Mouse (Mus musculus) liver, embryonic 15.5 days (tissue): ENCODE measurements around the gene Cyp4f18. TPM values are rescaled to one million over a fixed set of nuclear protein-coding genes. Genes with fewer than 3 reads are reported as not detected.
"Not testable (repeated sequence)": the region's sequence is repeated elsewhere in the genome, so short reads cannot be mapped to it uniquely, and the experiment has no call there.

Experiments
- ATAC-seq: fragments of 200-750 bp; cut with Nextera tagmentation; 2 replicates; pipeline ENCODE4 v1.8.0; 2017; ENCODE audit warnings: moderate number of reproducible peaks, mild to moderate bottlenecking, moderate library complexity; ENCODE audit not compliant: insufficient read depth
- H3K27ac ChIP-seq: fragments of 300-500 bp; sonication (generic); replicated peaks from 2 replicates; pipeline ENCODE4 v1.5.1; 2015; ENCODE audit warnings: mild to moderate bottlenecking, inconsistent platforms
- H3K27me3 ChIP-seq: fragments of 300-500 bp; sonication (generic); 2 replicates; pipeline ENCODE4 v1.6.1; 2015; ENCODE audit warnings: mild to moderate bottlenecking, inconsistent platforms
- H3K36me3 ChIP-seq: fragments of 300-500 bp; sonication (generic); replicated peaks from 2 replicates; pipeline ENCODE4 v1.6.1; 2015; ENCODE audit warnings: moderate library complexity, mild to moderate bottlenecking, inconsistent platforms
- H3K4me1 ChIP-seq: fragments of 300-500 bp; sonication (generic); replicated peaks from 2 replicates; pipeline ENCODE4 v1.6.1; 2015; ENCODE audit warnings: inconsistent platforms
- H3K4me2 ChIP-seq: fragments of 300-500 bp; sonication (generic); 2 replicates; pipeline ENCODE4 v1.6.1; 2015; ENCODE audit warnings: moderate library complexity, mild to moderate bottlenecking, inconsistent platforms
- H3K4me3 ChIP-seq: fragments of 300-500 bp; sonication (generic); replicated peaks from 2 replicates; pipeline ENCODE4 v1.5.1; 2015; ENCODE audit warnings: mild to moderate bottlenecking, inconsistent platforms
- H3K9ac ChIP-seq: fragments of 300-500 bp; sonication (generic); 2 replicates; pipeline ENCODE4 v1.6.1; 2015; ENCODE audit warnings: moderate library complexity, mild to moderate bottlenecking, inconsistent platforms
- H3K9me3 ChIP-seq: fragments of 300-500 bp; sonication (generic); replicated peaks from 2 replicates; pipeline ENCODE4 v1.6.1; 2016; ENCODE audit warnings: inconsistent platforms
- WGBS: fragments of 180-500 bp; shearing (Covaris S2); methylation state at CpG from one replicate; pipeline ENCODE4 v1.1.7; 2015; ENCODE audit warnings: mixed read lengths; ENCODE audit not compliant: insufficient replicate concordance; 5-methylcytosine and 5-hydroxymethylcytosine counted together
- polyA plus RNA-seq: library from polyadenylated mRNA; unstranded; fragments of >200 nt; fragmentation: Nextera tagmentation; extraction: Ambion mirVana; gene quantifications from 2 replicates; pipeline ENCODE4 v1.2.1, GENCODE M21; 2015

The Cyp4f18 gene
- polyA plus RNA-seq = 3.2 and 4.3 TPM in 2 replicates

DNA sequence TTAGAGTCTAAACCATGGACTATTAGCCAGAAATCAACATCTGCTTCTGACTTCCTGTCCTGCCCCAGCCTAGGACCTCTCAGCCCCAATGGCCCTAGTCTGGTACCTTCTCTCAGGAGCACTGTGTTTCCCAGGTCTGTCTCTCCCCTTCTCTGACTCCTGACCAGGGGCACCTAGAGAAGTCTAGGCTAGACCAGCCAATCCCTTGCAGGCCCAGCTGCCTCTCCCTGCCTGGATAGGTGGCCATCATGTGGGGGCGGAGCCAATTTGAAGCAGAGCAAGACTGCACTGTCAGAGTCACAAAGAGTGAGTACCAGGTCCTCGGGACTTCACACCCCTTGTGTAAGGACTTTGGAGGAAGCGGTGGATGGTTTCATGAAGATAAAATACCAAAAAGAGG lies at the start of gene Cyp4f18:
Gene Cyp4f18, minus strand, starts transcription at position 154 of the 400 bp plus-strand sequence.
- no peak within 1 kb of the TSS for H3K4me2 ChIP-seq
- no peak for ATAC-seq
- H3K27ac ChIP-seq = peak within 1 kb of the TSS; percentile 38; the same call in 1 of the 2 replicates
- H3K36me3 ChIP-seq = no peaks in the 10 kb centered on the region
- 40% methylated on average over 3 of the region's 3 CpGs for WGBS
- no peaks in the 10 kb centered on the region for H3K9me3 ChIP-seq
- H3K4me1 ChIP-seq = peaks cover 5% of the 10 kb centered on the region; the same call in 1 of the 2 replicates
- H3K9ac ChIP-seq = no peak within 1 kb of the TSS
- H3K27me3 ChIP-seq = no peaks in the 10 kb centered on the region
- no peak within 1 kb of the TSS for H3K4me3 ChIP-seq

DNA sequence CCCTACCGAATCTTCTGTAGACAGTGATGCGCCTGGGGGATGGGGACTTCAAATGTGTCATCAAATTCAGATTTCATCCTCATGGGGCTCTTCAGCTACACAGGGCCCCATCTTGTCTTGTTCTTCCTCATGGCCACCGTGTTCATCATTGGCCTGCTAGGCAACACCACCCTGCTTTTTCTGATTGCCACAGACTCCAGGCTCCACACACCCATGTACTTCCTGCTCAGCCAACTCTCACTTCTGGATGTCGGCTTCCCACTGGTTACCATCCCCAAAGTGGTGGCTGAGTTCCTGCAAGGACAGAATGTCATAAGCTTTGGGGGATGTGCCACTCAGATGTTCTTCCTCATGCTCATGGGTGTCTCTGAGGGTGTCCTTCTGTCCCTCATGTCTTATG lies 48.2 kb upstream of the Cyp4f18 start:
- H3K27ac ChIP-seq, H3K4me3 ChIP-seq, H3K27me3 ChIP-seq, H3K4me1 ChIP-seq, ATAC-seq, H3K9me3 ChIP-seq, H3K9ac ChIP-seq, H3K36me3 ChIP-seq, H3K4me2 ChIP-seq: not testable (repeated sequence)
- 63% methylated on average over 3 of the region's 4 CpGs for WGBS

DNA sequence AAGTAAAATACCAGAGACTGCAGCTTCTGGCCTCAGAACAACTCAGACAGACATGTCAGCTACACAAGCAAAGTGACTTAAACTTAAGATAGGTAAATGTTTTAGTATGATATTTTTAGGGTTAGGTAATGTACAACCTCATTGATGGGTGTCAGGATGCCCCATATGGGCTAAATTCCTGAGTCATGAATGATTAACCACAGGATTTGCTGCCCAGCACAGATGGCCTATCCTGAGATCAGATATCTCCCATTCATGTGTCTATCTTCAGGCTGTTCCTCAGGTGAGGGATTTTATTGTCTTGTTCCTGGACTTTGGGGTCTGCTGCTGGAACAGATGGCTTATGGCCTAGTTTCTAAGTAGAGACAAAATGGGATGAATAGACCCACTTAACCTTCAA lies 45.2 kb upstream of the Cyp4f18 start:
- not testable (repeated sequence) for H3K4me2 ChIP-seq, H3K9ac ChIP-seq, H3K36me3 ChIP-seq, ATAC-seq, H3K4me1 ChIP-seq, H3K4me3 ChIP-seq, H3K27ac ChIP-seq, H3K9me3 ChIP-seq, H3K27me3 ChIP-seq

DNA sequence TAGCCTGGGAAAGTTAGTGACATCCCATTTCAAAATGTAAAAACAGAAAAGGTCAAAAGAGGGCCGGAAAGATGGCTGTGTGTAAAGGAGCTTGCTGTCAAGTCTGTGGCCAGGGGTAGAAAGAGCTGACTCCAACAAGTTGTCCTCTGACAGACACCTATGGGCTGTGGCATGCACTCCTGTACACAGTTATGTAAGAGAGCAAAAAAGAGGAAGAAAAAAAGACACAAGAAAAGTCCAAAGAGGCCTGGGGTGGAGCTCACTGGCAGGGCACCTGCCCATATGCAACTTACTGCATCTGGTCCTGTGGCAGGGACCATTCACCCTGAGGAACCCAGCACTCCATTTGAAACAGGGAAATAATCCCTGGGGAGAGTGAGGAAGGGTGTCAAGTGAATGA lies 33.1 kb upstream of the Cyp4f18 start:
- ATAC-seq = no peak
- no peak overlapping the region for H3K27ac ChIP-seq
- no peak overlapping the region for H3K4me2 ChIP-seq
- H3K4me3 ChIP-seq = no peak overlapping the region
- no peaks in the 10 kb centered on the region for H3K9me3 ChIP-seq
- no peaks in the 10 kb centered on the region for H3K4me1 ChIP-seq
- H3K9ac ChIP-seq = no peak overlapping the region
- H3K36me3 ChIP-seq = no peaks in the 10 kb centered on the region
- 43% methylated on average over 1 of the region's 1 CpGs for WGBS
- H3K27me3 ChIP-seq = no peaks in the 10 kb centered on the region

DNA sequence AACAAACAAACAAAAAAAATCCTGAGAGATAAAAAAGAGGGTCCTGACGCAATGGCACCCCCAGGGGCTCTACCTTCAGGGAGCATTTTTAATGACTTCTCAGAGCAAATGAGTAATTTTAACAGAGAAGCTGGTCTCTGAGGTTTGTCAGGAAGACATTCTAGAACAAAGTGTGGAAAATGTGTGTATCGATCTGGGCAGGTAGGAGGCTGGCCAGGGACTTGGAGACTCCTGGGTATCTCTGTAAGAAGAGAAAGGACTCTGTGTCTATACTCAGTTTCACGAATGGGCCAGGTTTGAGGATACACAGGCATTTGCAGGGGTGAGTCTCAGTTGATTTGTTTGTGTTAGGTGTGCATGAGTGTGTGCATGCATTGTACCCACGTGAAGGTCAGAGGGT lies 31.5 kb upstream of the Cyp4f18 start, which contains the start of gene Olfr372:
Gene Olfr372, plus strand, starts transcription at position 301 of the 400 bp plus-strand sequence.
- not testable (repeated sequence) for H3K4me1 ChIP-seq, H3K4me3 ChIP-seq, H3K4me2 ChIP-seq, H3K9me3 ChIP-seq, H3K27ac ChIP-seq, H3K36me3 ChIP-seq, H3K9ac ChIP-seq, H3K27me3 ChIP-seq, ATAC-seq
- 69% methylated on average over 4 of the region's 4 CpGs for WGBS

DNA sequence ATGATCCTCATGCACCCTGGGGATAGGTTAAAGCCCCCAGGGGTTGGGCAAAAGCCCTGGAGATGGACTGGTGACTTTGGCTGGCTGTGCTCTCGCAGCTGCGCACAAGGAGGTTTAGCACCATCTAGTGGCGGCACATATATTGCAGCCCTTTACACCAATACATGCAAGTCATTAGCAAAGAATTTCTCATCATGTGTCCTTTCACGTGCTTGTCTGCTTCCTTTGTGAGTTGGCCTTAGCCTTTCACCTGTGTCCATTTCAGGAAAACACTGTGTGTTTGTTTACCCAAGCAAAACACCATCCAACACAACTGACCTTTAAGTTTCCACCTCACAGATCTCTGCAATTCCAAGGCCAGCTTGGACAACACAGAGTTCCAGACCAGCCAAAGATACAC lies 23.5 kb upstream of the Cyp4f18 start:
- H3K27me3 ChIP-seq, H3K4me1 ChIP-seq, H3K9me3 ChIP-seq, H3K9ac ChIP-seq, H3K36me3 ChIP-seq, H3K27ac ChIP-seq, H3K4me2 ChIP-seq, ATAC-seq, H3K4me3 ChIP-seq: not testable (repeated sequence)
- WGBS = 13% methylated on average over 4 of the region's 4 CpGs

DNA sequence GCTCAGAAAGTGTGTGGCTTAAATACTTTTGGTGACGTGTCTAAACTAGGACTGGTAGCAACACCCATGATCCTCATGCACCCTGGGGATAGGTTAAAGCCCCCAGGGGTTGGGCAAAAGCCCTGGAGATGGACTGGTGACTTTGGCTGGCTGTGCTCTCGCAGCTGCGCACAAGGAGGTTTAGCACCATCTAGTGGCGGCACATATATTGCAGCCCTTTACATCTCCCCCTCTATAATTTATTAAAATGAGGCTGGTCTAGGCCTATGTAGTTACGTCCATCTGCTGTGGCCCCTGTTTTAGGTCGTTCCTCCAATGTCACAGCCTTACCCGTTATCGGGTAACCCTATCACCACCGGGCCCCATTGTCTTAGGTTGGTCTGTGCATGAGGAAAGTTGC lies 15.5 kb upstream of the Cyp4f18 start:
- not testable (repeated sequence) for H3K4me1 ChIP-seq, H3K4me2 ChIP-seq, H3K36me3 ChIP-seq, H3K27ac ChIP-seq, ATAC-seq, H3K9me3 ChIP-seq, H3K27me3 ChIP-seq, H3K4me3 ChIP-seq, H3K9ac ChIP-seq
- 7% methylated on average over 5 of the region's 9 CpGs for WGBS

DNA sequence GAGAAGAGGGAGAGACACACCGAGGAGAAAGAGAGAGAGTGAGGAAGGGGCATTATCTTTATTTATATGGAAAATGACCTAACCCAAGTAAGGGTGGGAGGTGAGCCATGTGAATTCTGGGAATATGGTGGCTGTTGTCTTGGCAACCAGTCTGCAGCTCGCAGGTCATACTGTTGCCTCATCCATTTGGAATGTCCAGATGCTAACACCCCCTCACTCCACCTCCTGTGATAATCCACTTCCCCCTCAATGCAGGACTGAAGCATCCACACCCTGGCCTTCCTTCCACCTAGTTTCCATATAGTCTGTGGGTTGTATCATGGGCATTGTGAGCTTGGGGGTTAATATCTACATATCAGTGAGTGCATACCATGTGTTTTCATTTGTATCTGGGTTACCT lies 10.4 kb upstream of the Cyp4f18 start:
- no peak for ATAC-seq
- WGBS = 55% methylated on average over 2 of the region's 2 CpGs
- no peak overlapping the region for H3K4me3 ChIP-seq

DNA sequence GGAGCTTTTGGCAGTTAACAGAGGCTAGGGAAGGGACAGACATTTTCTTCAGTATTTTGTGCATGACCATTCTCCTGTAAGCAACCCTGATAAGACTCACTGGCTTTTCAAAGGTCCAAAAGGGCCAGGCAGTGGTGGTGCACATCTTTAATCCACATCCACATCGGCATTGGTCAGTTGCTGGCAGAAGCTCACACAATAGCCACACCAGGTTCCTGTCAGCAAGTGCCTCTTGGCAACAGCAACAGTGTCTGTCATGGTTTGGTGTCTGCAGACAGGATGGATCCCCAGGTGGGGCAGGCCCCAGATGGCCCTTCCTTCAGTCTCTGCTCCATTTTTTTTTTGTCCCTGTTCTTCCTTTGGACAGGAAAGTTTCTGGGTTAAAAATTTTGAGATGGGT lies 9.6 kb upstream of the Cyp4f18 start:
- not testable (repeated sequence) for H3K4me3 ChIP-seq, H3K27ac ChIP-seq, H3K36me3 ChIP-seq, H3K4me1 ChIP-seq, ATAC-seq, H3K27me3 ChIP-seq, H3K9ac ChIP-seq, H3K4me2 ChIP-seq, H3K9me3 ChIP-seq
- 53% methylated on average over 1 of the region's 1 CpGs for WGBS

More for the DNA sequence above, 10.4 kb upstream of the Cyp4f18 start:
- Histone ChIP-seq H3K27ac (no peak overlapping the region), H3K9ac (no peak overlapping the region), H3K9me3 (no peaks in the 10 kb centered on the region), H3K4me2 (no peak overlapping the region), H3K4me1 (no peaks in the 10 kb centered on the region), H3K27me3 (no peaks in the 10 kb centered on the region), H3K36me3 (no peaks in the 10 kb centered on the region)

DNA sequence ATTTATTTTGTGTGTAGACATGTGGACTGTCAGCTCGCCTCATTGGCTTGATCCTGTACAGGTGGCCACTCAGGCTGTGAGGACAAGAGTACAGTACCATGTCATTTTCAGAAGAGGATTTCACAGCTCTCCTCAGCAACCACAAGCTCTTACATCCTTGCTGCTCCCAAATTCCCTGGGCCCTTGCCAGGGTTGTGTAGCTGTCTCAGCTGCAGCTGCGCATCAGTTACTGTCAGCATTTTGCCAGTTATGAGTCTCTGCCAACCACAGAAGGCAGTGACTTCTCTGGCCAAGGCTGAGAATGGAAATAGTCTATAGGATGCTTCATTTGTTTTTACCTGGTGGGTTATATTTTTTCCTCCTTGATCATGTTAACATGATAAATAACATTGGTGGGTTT lies 8.7 kb upstream of the Cyp4f18 start:
- no peak for ATAC-seq
- H3K27me3 ChIP-seq = no peaks in the 10 kb centered on the region
- 45% methylated on average over 2 of the region's 2 CpGs for WGBS
- no peak overlapping the region for H3K4me2 ChIP-seq
- H3K4me1 ChIP-seq = no peaks in the 10 kb centered on the region
- no peaks in the 10 kb centered on the region for H3K36me3 ChIP-seq
- H3K4me3 ChIP-seq = no peak overlapping the region
- no peaks in the 10 kb centered on the region for H3K9me3 ChIP-seq
- no peak overlapping the region for H3K27ac ChIP-seq
- H3K9ac ChIP-seq = no peak overlapping the region

DNA sequence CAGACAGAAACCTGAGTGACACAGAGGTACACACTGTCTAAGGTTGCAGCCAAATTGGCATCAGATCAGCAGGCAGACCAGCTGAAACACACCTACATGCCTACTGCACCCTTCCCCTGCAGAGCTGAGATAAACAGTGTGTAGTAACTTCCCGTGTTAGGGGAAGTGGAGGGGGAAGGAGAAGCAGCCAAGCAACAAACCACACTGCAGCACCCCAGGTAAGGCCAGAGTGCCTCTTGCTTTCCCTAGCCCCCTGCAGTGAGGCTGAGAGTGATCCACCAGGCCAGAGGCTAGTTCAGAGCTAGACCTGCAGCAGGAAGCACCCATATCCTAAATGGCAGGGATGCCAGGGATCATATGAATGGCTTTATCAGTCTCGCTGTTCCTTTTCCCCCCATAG lies 7.9 kb upstream of the Cyp4f18 start:
- not testable (repeated sequence) for H3K4me1 ChIP-seq, H3K36me3 ChIP-seq, H3K9ac ChIP-seq, H3K27me3 ChIP-seq, H3K9me3 ChIP-seq, H3K4me3 ChIP-seq, H3K4me2 ChIP-seq, ATAC-seq, H3K27ac ChIP-seq
- WGBS = 21% methylated on average over 2 of the region's 2 CpGs

DNA sequence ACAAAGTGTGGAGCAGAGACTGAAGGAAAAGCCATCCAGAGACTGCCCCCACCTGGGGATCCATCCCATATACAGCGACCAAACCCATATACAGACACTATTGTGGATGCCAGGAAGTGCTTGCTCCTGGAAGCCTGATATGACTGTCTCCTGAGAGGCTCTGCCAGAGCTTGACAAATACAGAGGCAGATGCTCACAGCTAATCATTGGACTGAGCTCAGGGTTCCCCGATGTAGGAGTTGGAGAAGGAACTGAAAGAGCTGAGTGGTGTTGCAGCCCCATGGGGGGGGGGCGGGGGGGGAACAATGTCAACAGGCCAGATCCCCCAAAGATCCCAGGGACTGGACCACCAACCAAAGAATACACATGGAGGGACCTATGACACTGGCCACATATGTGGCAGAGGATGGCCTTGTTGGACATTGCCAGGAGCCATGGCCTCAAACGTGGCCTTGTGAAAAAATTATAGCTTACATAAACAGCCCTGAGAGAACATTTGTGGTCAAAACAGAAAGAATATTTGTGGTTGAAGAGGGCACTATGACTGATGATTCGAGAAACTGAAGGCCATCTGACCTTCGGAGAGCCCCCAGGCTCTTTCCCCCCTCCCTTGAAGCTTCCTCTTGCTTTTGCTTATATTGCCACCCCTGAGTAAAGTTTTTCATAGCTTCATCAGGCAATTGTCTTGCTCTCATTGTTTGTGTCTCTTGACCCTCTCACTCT lies 4.2 kb upstream of the Cyp4f18 start:
- H3K36me3 ChIP-seq, H3K9me3 ChIP-seq, H3K27ac ChIP-seq, H3K4me2 ChIP-seq, H3K4me3 ChIP-seq, H3K27me3 ChIP-seq, H3K4me1 ChIP-seq, H3K9ac ChIP-seq, ATAC-seq: not testable (repeated sequence)
- WGBS = 39% methylated on average over 6 of the region's 6 CpGs
